Mouse (Mus musculus) regulatory T cell (primary cell): Measurements from ENCODE around the gene Odf4.
"Not testable (repeated sequence)": the region's sequence is repeated elsewhere in the genome, so short reads cannot be mapped to it uniquely, and the experiment has no call there.

Experiments used
- in situ Hi-C: fragments of 300-600 bp; cut with MboI, MseI; formaldehyde crosslinking; loops from one replicate; pipeline ENCODE4 v1.15.1; 2025; ENCODE audit warnings: high pct_unique_total_duplicates

Gene Odf4

DNA sequence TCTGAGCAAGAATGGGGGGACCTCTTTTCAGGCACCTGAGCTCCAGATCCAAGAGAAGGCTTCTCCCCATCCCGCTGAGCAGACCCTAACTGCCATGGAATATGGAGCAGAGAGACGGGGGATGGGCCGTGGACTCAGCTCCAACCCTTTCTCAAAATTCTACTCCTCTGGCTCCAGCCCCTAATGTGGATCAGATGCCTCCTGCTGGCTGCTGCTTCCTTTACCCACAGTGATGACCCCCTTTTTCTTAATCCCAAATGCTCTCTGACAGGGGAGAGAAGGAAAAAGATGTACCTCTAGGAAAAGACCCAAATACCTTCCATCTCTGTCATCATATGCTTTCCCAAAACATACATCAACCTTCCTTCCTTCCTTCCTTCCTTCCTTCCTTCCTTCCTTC, at the start of gene Odf4:
Odf4 (minus strand) TSS at position 101 of the 400 bp plus-strand sequence.
- in situ Hi-C loops, result no loop called here

DNA sequence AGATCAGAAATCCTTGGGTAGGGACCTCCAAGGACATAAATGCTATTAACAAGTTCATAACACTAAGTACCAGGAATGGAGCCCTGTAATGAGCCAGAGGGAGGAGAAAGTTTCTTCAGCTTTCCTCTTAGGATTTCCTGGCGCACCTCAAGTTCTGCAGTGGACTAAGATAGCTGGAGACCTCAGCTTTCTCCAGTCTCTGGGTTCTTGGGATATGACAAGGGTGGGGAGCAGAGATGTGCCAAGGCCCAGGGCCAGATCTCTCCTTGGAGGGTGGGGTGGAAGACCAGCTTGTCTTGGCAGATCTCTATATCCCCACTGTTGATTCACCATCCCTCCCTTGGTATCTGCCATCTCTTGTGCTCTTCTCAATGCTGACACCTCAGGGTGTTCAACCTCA, 48.7 kb upstream of the Odf4 start:
- in situ Hi-C loops, result no loop called here

DNA sequence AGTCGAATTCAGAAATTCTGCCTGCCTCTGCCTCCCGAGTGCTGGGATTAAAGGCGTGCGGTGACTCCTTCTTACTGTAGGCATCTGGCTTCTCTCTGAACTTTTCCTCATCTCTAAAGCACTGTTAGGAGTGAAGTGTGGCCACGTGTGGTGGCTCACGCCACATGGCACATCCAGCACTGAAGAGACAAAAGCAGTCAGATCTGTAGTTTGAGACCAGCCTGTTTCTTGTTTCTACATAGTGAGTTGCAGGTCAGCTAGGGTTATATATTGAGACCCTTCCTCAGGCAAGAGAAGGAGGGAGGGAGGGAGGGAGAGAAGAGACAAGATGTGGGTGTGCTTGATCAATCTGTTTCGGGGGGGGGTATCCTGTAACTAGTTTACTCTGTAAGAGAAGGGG, 48.2 kb upstream of the Odf4 start, which contains the start of gene Rangrf:
Rangrf (minus strand) TSS at position 101 of the 400 bp plus-strand sequence.
- in situ Hi-C loops, result no loop called here

DNA sequence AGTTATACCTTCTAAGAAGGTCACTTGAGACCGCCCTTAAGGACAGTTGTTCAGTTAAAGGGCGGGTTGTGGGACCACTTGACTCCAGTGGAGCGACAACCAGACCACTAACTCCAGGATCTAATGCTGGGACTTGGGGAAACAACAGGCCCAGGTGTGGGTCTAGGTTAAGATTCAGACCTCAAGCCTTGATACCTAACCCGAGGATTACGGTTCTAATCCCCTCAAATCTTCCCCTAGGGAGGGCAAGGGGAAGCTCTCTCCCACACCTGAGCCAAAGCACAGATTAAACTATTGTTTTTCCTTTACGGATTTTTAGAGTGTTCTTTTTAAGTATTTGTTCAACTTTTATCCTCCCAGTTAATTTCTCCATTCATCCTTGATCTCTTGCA, 47.2 kb upstream of the Odf4 start:
- in situ Hi-C loops, result no loop called here

DNA sequence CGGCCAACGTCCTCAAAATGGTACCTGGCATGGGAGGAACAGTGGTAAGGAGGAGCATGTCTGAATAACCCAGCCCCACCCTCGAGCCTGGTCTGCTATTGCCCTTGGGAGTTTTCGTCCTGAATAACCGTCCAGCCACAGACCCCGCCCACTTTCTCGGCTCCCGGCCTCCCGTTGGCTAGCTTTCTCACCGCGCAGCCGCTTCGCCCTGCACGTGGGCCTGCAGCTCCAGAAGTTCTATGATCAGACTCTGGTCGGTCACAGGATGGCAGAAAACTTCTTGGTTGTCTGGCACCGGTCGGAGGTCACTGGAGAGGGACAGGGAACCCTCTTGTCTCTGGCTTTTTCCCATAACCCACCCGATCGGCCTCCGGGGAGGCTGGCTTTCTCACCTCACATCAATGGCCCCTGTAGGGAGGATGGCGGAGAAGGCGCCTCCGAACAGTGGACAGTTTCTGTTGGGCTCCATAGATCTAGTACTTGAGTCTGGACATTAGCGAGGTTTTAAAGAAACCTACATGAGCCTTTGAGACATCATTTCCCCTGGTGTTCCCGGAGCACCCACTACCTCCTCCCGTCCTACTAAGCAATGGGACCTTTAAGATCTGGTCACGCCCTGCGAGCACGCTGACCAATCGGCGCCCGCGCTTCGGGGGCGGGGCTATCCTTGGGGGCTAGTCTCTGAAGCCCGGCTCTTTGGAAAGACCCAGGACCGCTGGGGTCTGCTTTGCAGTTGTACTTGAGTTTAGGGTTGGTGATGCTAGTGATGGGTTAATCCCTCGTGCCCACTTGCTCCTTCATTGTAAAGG, 46.6 kb upstream of the Odf4 start:
- in situ Hi-C loops, result not testable (repeated sequence)

DNA sequence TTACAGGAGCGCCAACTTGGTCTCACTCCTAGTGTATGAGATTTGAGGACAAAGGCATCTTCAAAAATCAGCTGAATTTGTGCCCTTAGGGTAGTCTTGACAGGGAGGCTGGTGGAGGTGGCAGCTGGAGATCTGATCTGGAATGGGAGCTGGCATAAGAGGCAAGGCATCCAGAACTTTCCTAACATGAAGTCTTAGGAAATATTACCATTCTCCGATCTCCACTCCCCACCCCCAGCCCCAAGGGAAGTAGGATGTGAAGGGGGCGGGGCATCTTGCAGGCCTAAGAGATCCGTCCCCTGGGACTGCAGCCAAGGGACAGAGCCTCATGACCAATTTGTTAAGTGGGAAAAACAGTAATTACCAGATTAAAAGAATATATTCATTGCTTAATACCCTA, 43.4 kb upstream of the Odf4 start:
- in situ Hi-C loops, result no loop called here

DNA sequence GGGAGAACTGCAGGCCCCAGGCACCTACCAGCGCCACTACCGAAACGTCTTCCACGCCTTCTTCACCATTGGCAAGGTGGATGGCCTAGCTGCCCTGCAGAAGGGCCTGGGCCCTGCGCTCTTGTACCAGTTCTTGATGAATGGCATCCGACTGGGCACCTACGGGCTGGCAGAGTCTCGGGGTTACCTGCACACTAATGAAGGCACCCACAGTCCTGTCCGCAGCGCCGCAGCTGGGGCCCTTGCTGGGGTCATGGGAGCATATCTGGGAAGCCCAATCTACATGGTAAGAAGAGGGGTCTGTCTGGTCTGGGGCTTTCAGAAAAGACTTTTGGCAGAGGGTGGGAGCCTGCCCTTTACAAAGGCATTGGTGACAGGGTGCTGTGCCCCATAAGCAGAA, 41.9 kb upstream of the Odf4 start:
- in situ Hi-C loops, result no loop called here

DNA sequence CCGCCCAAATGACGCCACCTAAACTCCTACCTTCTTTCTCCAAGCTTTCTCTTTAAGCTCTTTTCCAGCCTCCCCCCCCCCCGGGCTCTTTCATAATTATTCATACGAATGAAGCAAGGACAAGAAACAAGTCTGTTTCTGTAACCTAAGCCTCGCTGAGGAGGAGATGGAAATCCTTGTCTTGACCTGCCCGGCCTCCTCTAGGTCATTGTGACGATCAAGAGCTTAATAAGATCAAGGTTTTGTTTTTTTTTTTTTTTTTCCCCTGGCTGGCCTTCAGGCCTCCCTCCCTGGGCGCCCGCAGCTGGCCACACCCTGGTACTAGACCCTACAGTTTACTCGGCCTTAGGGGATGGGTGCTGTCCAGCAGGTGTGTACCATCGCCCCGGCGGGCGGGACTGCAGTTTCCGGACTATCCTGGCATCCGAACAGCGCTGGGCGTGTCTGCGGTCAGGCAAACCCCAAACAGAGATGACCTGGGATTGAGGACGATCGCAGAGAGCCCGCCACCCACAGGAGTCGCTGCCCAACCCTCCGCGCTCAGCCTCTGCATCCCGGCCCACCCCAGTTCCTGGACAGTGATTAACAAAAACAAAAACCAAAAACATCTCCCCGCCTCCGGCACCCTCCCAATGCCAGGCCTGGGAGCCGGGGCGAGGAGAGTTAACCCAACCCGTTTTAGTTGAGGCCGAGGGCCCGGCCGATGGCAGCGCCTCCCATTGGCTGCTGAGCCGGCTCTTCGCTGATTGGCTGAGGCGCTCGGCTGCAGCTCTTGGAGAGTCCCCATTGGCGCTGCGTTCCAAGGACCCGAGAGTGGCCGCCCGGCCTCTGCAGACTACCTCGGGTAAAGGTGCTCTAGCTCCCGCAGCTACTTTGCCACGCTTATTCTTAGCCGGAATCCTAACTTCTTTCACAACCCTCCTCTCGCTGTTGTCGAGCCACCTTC, 40.7 kb upstream of the Odf4 start, which contains the start of gene Slc25a35:
Slc25a35 (plus strand) TSS at position 795 of the 946 bp plus-strand sequence.
- in situ Hi-C loops, result no loop called here

DNA sequence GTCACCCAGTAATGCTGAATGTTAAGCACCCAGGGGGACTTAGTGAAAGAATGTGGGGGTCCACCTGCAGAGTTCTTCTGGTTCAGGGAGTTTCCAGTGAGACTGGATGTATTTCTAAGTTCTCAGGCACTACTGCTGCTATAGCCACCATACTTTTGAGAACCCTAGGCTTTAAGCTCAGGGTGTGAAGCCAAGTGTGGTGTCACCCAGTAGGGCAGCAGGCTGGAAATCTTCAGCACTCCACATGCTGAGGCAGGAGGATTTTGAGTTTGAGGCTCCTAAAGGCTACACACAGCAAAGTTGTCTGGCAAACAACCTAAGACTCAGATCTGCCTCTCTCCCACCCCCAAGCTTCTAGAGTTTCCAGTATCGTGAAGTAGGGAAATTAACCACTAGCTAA, 39.7 kb upstream of the Odf4 start:
- in situ Hi-C loops, result no loop called here

DNA sequence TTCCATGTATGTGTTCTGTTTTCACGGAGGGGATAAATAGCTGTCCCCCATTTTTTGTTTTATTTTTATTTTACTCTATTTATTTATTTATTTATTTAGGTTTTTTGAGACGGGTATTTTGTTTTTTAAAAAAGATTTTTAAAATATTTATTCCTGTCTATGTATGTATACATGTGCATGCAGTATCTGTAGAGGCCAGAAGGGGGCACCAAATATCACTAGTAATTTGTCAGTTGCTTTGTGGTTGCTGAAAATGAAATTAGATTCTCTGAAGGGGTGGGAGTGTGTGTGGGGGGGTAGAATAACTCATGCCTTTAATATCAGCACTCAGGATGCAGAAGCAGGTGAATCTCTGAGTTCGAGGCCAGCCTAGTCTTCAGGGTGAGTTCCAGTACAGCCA, 39.0 kb upstream of the Odf4 start:
- in situ Hi-C loops, result no loop called here

DNA sequence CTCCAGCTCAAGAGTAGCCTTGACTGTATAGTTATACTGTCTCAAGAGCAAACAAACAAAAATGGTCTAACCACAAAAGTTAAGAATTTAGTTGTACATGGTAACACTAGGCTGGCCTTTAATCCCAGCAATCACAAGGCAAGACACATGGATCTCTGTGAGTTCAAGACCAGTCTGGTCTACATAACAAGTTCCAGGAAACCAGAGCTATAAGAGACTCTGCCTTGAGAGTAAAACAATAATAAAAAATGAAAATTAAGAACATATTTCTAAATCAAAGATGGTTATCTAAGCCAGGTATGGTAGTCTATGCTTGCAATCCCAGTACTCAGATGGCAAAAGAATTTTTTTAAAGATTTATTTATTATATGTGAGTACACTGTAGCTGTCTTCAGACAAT, 38.2 kb upstream of the Odf4 start:
- in situ Hi-C loops, result no loop called here

DNA sequence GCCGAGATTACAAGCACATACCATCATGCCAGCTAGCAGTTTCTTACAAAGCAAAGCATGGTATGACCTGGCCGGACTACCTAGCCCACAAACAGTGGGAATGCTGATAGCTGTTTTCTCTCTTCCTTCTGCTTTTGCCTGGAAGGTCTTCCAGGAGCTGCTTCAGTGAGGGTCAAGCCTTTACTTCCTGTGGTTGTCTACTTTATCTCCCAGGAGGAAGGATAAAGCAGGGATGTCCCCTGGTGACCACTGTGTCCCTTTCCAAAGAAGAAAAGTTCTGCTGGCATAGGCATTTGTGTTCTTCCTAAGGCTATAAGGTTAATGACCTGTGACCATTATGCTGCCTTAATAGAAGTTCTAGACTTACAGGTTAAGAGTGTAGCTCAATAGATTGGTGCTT, 36.5 kb upstream of the Odf4 start:
- in situ Hi-C loops, result no loop called here

DNA sequence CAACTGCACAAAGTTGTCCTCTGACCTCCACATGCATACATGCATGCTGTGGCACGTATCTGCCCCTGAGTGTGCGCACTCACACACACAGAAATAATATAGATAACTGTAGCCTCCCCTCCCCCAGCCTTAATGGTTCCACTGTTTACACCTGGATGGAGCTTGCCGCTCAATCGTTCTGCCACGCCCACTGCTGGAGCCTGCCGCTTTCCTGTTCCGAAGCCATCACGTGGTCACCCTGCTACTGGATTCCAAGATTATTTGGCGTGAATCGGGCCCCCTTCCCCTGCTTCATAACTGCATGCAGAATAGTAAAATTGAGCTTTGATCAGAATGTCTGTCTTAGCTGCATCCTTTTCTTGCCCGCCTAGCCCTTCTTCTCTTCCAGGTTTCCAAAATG, 35.3 kb upstream of the Odf4 start:
- in situ Hi-C loops, result not testable (repeated sequence)

DNA sequence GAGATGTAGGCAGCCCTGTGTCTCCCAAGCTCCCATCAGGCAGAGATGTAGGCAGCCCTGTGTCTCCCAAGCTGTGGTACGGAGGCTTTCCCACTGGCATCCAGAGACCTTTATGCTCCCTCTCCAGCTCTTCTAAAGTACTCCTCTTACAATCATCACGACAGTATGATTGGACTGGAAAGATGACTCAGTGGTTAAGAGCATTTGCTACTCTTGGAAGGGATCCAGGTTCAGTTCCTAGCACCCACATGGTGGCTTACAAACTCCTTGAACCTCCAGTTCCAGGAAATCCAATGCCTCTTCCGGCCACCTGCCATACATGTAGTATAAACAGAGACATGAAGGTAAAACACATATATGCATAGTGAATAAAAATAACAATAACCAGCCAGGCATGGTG, 34.7 kb upstream of the Odf4 start:
- in situ Hi-C loops, result no loop called here

DNA sequence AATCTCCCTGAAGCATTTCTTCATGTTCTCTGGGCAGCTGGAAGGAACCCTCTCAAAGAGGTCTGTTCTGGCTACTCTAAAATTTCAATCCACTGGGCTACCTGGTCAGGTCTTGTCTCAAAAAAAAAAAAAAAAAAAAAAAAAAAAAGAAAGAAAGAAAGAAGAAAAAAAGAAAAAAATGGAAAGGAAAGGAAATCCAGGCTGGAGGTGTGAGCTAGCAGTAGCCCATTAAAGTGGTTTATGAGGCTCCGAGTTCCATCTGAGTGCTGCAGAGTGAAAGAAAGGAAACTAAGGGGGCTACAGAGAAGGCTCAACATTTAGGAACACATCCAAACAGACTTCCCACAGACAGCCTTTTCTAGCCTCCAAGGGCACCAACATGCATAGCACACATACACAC, 31.1 kb upstream of the Odf4 start:
- in situ Hi-C loops, result no loop called here

DNA sequence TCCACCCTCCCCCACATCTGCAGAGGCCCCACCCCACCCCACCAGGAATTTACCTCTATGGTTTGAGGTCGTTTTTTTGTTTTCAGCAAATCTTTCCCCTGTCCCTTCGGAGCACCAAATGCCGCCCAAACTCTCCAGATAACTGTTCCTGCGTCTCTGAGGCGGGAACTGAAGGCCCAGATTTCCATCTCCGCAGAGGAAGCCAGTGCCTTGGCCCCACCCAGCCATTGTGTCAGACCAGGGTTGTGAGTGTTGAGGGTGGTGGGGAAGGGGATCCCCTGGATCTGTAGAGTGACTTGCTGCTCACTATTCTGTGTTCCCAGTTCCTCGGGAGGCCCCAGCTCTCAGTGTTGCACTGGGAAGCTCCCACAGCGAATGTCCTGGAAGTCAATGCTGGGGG, 30.4 kb upstream of the Odf4 start, which contains the start of gene Arhgef15:
Arhgef15 (minus strand) TSS at position 173 of the 400 bp plus-strand sequence.
- in situ Hi-C loops, result no loop called here

DNA sequence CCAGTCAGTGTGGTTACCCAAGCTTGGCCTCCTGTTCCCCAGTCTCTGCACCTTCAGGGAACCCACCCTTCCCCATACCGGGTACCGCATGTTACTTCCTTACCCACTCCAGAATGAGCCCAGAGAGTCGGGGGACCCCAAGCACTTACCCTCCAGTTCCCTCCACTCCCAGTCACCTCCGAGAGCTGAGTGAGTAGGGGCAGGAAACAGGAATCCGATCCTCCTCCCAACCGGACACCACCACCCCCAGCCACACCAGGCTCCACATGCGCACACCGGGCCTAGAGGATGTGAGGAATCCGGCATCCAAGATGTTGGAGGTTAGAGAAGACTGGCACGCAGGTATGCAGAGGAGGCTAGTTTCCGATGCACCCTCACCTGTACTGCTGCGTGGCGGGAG, 29.8 kb upstream of the Odf4 start:
- in situ Hi-C loops, result no loop called here

DNA sequence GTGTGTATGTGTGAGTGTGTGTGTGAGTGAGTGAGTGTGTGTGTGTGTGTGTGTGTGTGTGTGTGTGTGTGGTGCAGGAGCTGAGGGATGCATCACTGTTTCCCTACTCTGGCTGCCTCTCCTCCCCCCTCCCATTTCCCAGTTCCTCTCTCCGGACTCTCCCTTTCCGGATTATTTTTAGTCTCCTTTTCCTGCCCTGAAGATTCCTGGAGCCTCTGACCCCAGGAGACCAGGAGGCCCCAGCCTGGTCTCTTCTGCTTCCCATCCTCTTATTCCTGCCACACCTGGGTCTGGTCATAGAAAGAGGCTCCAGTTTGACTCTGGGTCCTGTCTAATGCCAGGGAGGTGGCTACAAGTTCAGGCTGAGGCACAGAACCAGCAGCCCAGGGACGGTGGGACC, 29.2 kb upstream of the Odf4 start:
- in situ Hi-C loops, result no loop called here

DNA sequence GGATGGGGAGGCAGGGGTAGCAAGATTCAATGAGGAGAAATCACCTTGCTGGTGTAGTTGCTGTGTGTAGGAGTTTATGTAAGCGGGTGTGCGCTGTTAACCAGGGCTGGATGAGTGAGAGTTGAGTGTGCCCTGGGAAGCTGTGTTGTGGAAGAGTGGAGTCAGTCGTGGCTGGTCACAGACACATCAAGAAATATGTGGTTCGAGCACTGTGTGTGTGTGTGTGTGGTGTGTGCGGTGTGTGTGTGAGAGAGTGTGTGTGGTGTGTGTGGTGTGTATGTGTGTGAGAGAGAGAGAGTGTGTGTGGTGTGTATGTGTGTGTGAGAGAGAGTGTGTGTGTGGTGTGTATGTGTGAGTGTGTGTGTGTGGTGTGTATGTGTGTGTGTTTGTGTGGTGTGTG, 28.6 kb upstream of the Odf4 start:
- in situ Hi-C loops, result no loop called here

DNA sequence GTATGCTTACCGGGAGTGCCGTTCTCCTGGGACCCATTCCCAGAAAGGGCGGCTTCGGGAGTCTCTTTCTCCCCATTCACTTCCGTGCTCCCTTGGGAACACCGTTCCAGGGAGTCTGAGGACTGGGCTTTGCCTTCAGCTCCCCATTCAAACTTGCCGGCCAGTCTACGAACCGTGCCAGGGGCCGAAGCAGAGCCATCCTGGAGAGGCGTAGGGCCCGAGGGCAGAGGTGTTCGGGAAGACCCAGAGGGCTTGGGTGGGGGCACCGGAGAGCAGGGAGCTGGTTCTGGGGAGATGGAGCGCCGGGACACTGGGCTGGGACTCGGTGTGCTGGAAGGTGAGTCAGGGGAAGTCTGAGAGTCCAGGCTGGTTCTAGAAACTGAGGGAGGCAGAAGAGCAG, 27.5 kb upstream of the Odf4 start:
- in situ Hi-C loops, result no loop called here

DNA sequence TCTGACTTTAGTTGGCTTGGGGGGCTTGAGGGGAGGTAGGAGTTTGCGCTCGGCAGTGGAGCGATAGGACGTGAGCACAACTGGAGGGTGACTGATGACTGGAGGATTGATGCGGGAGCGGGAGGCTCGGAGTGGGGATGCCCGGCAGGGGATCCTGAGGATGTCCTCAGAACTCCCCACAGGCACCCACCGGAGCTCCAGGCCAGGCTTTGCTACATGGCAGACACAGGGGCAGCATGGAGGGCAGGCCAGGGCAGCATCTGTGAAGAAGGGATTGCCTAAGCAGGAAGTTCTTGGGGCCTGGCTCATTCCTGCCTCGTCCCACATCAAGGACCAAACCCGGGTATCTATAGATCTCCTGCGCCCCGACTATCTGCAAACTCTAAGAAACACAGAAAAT, 27.0 kb upstream of the Odf4 start:
- in situ Hi-C loops, result no loop called here

DNA sequence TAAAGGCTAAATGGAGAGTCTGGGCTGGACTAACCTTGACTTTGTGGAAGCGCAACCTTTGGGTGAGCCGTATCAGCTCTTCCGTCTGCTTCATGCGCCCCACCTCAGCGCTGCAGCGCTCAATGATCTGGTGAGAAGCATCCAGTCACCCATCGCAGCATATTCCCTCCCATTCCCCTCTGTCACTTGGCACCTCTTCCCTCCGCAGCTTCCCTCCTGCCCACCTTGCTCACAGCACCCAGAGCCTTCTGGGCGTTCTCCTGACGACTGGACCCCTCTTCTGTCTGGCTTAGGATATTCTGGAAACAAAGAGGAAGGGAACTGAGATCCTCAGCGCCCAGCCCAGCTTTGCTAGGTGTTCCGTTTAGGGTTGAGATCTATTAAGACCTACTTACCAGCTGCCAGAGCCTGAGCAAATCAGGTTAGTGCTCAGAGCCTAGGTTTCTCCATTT, 20.7 kb upstream of the Odf4 start:
- in situ Hi-C loops, result loop anchor here (5.0 kb wide), 1 partner anchor 35 kb away; no protein-coding TSS in a partner anchor
